Mouse (Mus musculus) lung, postnatal 0 days (tissue): Measurements from ENCODE around the gene Olfr373. TPM values are rescaled to one million over a fixed set of nuclear protein-coding genes. Genes with fewer than 3 reads are reported as not detected.
"Not testable (repeated sequence)": the region's sequence is repeated elsewhere in the genome, so short reads cannot be mapped to it uniquely, and the experiment has no call there.

Experiments used
- ATAC-seq: fragments of 200-750 bp; cut with Nextera tagmentation; 2 replicates; pipeline ENCODE4 v1.8.0; 2017; ENCODE audit warnings: moderate library complexity
- DNase-seq: peaks from one replicate; pipeline ENCODE4 v3.0.0-alpha.2; 2016; ENCODE audit warnings: low spot score
- H3K27ac ChIP-seq: fragments of 300-500 bp; sonication (generic); 2 replicates; pipeline ENCODE4 v1.5.1; 2014; ENCODE audit warnings: antibody characterized with exemption, mild to moderate bottlenecking, low read length, mixed read lengths
- H3K27me3 ChIP-seq: fragments of 300-500 bp; sonication (generic); replicated peaks from 2 replicates; pipeline ENCODE4 v1.6.1; 2014; ENCODE audit warnings: low read length, mixed read lengths; ENCODE audit not compliant: insufficient read depth
- H3K36me3 ChIP-seq: fragments of 300-500 bp; sonication (generic); 2 replicates; pipeline ENCODE4 v1.6.1; 2014; ENCODE audit warnings: low read length, mixed read lengths; ENCODE audit not compliant: insufficient read depth
- H3K4me1 ChIP-seq: fragments of 300-500 bp; sonication (generic); 2 replicates; pipeline ENCODE4 v1.6.1; 2014; ENCODE audit warnings: antibody characterized with exemption, low read depth, low read length, mixed read lengths; ENCODE audit not compliant: insufficient read depth
- H3K4me2 ChIP-seq: fragments of 300-500 bp; sonication (generic); replicated peaks from 2 replicates; pipeline ENCODE4 v1.6.1; 2014; ENCODE audit warnings: low read depth, mild to moderate bottlenecking, low read length, moderate library complexity, mixed read lengths
- H3K4me3 ChIP-seq: fragments of 300-500 bp; sonication (generic); 2 replicates; pipeline ENCODE4 v1.5.1; 2014; ENCODE audit warnings: low read depth, low read length
- H3K9ac ChIP-seq: fragments of 300-500 bp; sonication (generic); replicated peaks from 2 replicates; pipeline ENCODE4 v1.6.1; 2014; ENCODE audit warnings: low read depth, mild to moderate bottlenecking
- H3K9me3 ChIP-seq: fragments of 300-500 bp; sonication (generic); 2 replicates; pipeline ENCODE4 v1.6.1; 2016; ENCODE audit warnings: low read length, mixed read lengths
- CTCF ChIP-seq: IDR thresholded peaks from 2 replicates; pipeline ENCODE4 v1.5.1; 2016; ENCODE audit warnings: antibody characterized with exemption, mild to moderate bottlenecking
- EP300 ChIP-seq: IDR thresholded peaks from 2 replicates; pipeline ENCODE4 v1.6.1; 2016; ENCODE audit warnings: antibody characterized with exemption, mild to moderate bottlenecking, control low read depth
- WGBS: fragments of 180-500 bp; shearing (Covaris S2); extraction: QIAGEN DNeasy Blood & Tissue Kit; methylation state at CpG from one replicate; pipeline ENCODE4 v1.1.7; 2014; 5-methylcytosine and 5-hydroxymethylcytosine counted together
- polyA plus RNA-seq: library from polyadenylated mRNA; unstranded; fragments of >200 nt; fragmentation: Nextera tagmentation; extraction: Ambion mirVana; gene quantifications from 2 replicates; pipeline ENCODE4 v1.2.1, GENCODE M21; 2015

Olfr373 gene
- not detected in 2 replicates for polyA plus RNA-seq

GRCm38 (mm10) chr8:72082877-72083276 lies at the start of gene Olfr373:
TSS of gene Olfr373 (plus strand) at chr8:72083177.
- ATAC-seq, H3K9ac ChIP-seq, DNase-seq, H3K27ac ChIP-seq, H3K4me1 ChIP-seq, H3K4me2 ChIP-seq, H3K27me3 ChIP-seq, H3K9me3 ChIP-seq, H3K4me3 ChIP-seq, H3K36me3 ChIP-seq: not testable (repeated sequence)

- not testable (repeated sequence) for H3K9ac ChIP-seq, H3K4me2 ChIP-seq, H3K9me3 ChIP-seq, H3K36me3 ChIP-seq, DNase-seq, ATAC-seq, H3K4me3 ChIP-seq, H3K27me3 ChIP-seq, H3K4me1 ChIP-seq, H3K27ac ChIP-seq
- 67% methylated on average over 4 of the region's 4 CpGs for WGBS
Measured at GRCm38 (mm10) chr8:72040918-72041317, 42.1 kb upstream of the Olfr373 start, which contains the start of gene Olfr372. TSS of gene Olfr372 (plus strand) at chr8:72041218.

GRCm38 (mm10) chr8:72042493-72042892 lies 40.5 kb upstream of the Olfr373 start:
- no peak overlapping the region for H3K27ac ChIP-seq
- no peak overlapping the region for H3K4me3 ChIP-seq
- no peaks in the 10 kb centered on the region for H3K9me3 ChIP-seq
- ATAC-seq (no peak), DNase-seq (no peak)
- 74% methylated on average over 1 of the region's 1 CpGs for WGBS
- no peaks in the 10 kb centered on the region for H3K36me3 ChIP-seq
- no peaks in the 10 kb centered on the region for H3K4me1 ChIP-seq
- H3K9ac ChIP-seq = no peak overlapping the region
- TF ChIP-seq EP300 (no peak), CTCF (no peak)
- no peaks in the 10 kb centered on the region for H3K27me3 ChIP-seq
- H3K4me2 ChIP-seq = no peak overlapping the region

GRCm38 (mm10) chr8:72054633-72055032 lies 28.3 kb upstream of the Olfr373 start:
- not testable (repeated sequence) for H3K4me2 ChIP-seq, H3K9me3 ChIP-seq, H3K9ac ChIP-seq, ATAC-seq, H3K36me3 ChIP-seq, H3K27me3 ChIP-seq, H3K4me1 ChIP-seq, H3K4me3 ChIP-seq, DNase-seq, H3K27ac ChIP-seq

- not testable (repeated sequence) for H3K4me1 ChIP-seq, H3K4me3 ChIP-seq, H3K9me3 ChIP-seq, H3K4me2 ChIP-seq, H3K36me3 ChIP-seq, H3K27me3 ChIP-seq, H3K9ac ChIP-seq, DNase-seq, ATAC-seq, H3K27ac ChIP-seq
- 77% methylated on average over 3 of the region's 4 CpGs for WGBS
Measured at GRCm38 (mm10) chr8:72057643-72058042, 25.3 kb upstream of the Olfr373 start.

GRCm38 (mm10) chr8:72066819-72067399 lies 16.1 kb upstream of the Olfr373 start:
- H3K9me3 ChIP-seq, H3K9ac ChIP-seq, H3K27me3 ChIP-seq, H3K4me2 ChIP-seq, H3K36me3 ChIP-seq, ATAC-seq, H3K4me3 ChIP-seq, DNase-seq, H3K4me1 ChIP-seq, H3K27ac ChIP-seq: not testable (repeated sequence)
- 79% methylated on average over 1 of the region's 1 CpGs for WGBS

GRCm38 (mm10) chr8:72084744-72085143 lies 1.8 kb downstream of the Olfr373 start:
- 57% methylated on average over 5 of the region's 5 CpGs for WGBS
- H3K4me3 ChIP-seq = no peak overlapping the region
- H3K4me2 ChIP-seq = no peak overlapping the region
- H3K27ac ChIP-seq = no peak overlapping the region
- no peak overlapping the region for H3K9ac ChIP-seq
- DNase-seq = no peak
- no peaks in the 10 kb centered on the region for H3K9me3 ChIP-seq
- no peaks in the 10 kb centered on the region for H3K4me1 ChIP-seq
- H3K36me3 ChIP-seq = no peaks in the 10 kb centered on the region
- no peak for TF ChIP-seq CTCF
- TF ChIP-seq EP300 = no peak
- ATAC-seq = no peak
- no peaks in the 10 kb centered on the region for H3K27me3 ChIP-seq
